Mouse (Mus musculus) neural tube, embryonic 14.5 days (tissue): ENCODE results near the gene Bag1. TPM values are rescaled to one million over a fixed set of nuclear protein-coding genes. Genes with fewer than 3 reads are reported as not detected.

ENCODE experiments used
- ATAC-seq: fragments of 200-750 bp; cut with Nextera tagmentation; 2 replicates; pipeline ENCODE4 v1.8.0; 2017; ENCODE audit warnings: low read depth, mild to moderate bottlenecking, moderate TSS enrichment, moderate library complexity
- H3K27ac ChIP-seq: fragments of 300-500 bp; sonication (generic); 2 replicates; pipeline ENCODE4 v1.5.1; 2014; ENCODE audit warnings: low read depth, mild to moderate bottlenecking, control low read depth, low read length, moderate library complexity, mixed read lengths
- H3K27me3 ChIP-seq: fragments of 300-500 bp; sonication (generic); 2 replicates; pipeline ENCODE4 v1.6.1; 2014; ENCODE audit warnings: low read length; ENCODE audit not compliant: control insufficient read depth, insufficient read depth
- H3K36me3 ChIP-seq: fragments of 300-500 bp; sonication (generic); 2 replicates; pipeline ENCODE4 v1.6.1; 2014; ENCODE audit warnings: low read length, mixed read lengths; ENCODE audit not compliant: control insufficient read depth, insufficient read depth
- H3K4me1 ChIP-seq: fragments of 300-500 bp; sonication (generic); 2 replicates; pipeline ENCODE4 v1.6.1; 2014; ENCODE audit warnings: low read length; ENCODE audit not compliant: control insufficient read depth, insufficient read depth
- H3K4me2 ChIP-seq: fragments of 300-500 bp; sonication (generic); 2 replicates; pipeline ENCODE4 v1.6.1; 2014; ENCODE audit warnings: mild to moderate bottlenecking, low read depth, low read length, control low read depth
- H3K4me3 ChIP-seq: fragments of 300-500 bp; sonication (generic); 2 replicates; pipeline ENCODE4 v1.5.1; 2014; ENCODE audit warnings: low read depth, low read length, control low read depth, mixed read lengths
- H3K9ac ChIP-seq: fragments of 300-500 bp; sonication (generic); replicated peaks from 2 replicates; pipeline ENCODE4 v1.6.1; 2014; ENCODE audit warnings: low read depth, mild to moderate bottlenecking, control low read depth, low read length, mixed read lengths
- H3K9me3 ChIP-seq: fragments of 300-500 bp; sonication (generic); 2 replicates; pipeline ENCODE4 v1.6.1; 2016; ENCODE audit warnings: low read length; ENCODE audit not compliant: control insufficient read depth
- WGBS: fragments of 180-500 bp; shearing (Covaris S2); extraction: QIAGEN DNeasy Blood & Tissue Kit; methylation state at CpG from one replicate; pipeline ENCODE4 v1.1.7; 2014; 5-methylcytosine and 5-hydroxymethylcytosine counted together
- polyA plus RNA-seq: library from polyadenylated mRNA; unstranded; fragments of >200 nt; fragmentation: Nextera tagmentation; extraction: Ambion mirVana; gene quantifications from 2 replicates; pipeline ENCODE4 v1.2.1, GENCODE M21; 2014

Gene Bag1
- polyA plus RNA-seq, 1 experiment from 2014 or later, result 195 TPM

DNA sequence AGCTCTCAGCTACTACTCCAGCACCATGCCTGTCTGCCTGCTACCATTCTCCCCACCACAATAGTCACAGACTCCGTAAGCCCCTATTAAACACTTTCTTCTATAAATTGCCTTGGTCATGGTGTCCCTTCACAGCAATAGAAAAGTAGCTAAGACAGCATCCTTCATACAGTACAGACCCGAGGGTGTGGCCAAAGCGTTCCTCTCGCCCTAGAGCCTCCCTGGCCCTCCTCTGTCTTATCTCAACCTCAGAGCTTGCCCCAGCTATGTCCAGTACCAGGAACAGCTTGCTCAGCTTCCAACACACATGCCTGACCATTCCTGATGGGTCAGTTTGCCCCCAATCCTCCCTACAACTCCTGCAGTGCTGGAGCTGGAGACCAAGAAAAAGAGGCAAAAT, 47.5 kb downstream of the Bag1 start:
- WGBS, result 88% methylated on average over 4 of the region's 4 CpGs
- Histone ChIP-seq H3K9ac (no peak overlapping the region), H3K27me3 (no peaks in the 10 kb centered on the region), H3K4me1 (no peaks in the 10 kb centered on the region), H3K4me3 (no peak overlapping the region), H3K4me2 (no peak overlapping the region), H3K9me3 (no peaks in the 10 kb centered on the region), H3K36me3 (no peaks in the 10 kb centered on the region), H3K27ac (no peak overlapping the region)
- no peak for ATAC-seq

DNA sequence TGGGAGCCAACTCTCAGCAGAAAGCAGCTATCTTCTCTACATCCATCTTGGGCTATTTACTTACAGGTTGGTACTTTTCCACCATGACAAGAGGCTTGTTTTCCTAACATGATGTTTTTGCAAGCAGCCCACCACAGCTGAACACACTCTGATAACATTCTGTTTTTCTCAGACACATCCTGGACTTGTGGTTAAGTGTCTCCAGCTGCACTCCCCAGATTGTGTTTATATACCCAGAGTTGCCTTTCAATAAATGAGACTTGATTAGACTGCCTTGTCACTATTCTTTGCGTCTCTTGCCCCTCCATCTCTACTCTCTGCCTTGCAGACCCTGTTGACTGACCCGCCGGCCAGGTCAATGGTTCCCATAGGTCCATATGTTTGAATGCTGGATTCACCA, 48.0 kb downstream of the Bag1 start:
- Histone ChIP-seq H3K36me3 (no peaks in the 10 kb centered on the region), H3K27me3 (no peaks in the 10 kb centered on the region), H3K4me3 (no peak overlapping the region), H3K27ac (no peak overlapping the region), H3K9me3 (no peaks in the 10 kb centered on the region), H3K4me1 (no peaks in the 10 kb centered on the region), H3K9ac (no peak overlapping the region), H3K4me2 (no peak overlapping the region)
- no peak for ATAC-seq
- 100% methylated on average over 3 of the region's 3 CpGs for WGBS

DNA sequence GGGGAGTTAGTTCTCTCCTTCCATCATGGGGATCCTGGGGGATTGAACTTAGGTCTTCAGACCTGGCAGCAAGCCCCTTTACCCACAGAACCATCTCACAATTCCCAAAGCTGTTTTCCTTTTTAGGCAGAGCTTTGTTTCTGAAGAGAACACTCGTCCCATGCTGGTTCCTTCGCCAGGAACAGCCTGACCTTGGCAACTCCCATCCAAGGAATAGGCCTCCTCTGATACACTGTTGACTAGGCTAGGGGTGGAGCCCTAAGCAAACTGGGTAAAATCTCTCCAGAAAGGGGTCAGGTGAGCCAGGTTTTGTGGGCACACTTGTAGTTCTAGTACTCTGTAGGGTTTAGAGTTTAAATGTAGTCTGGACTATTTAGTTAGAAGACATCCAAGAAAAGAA, 48.8 kb downstream of the Bag1 start:
- no peak for ATAC-seq
- no peaks in the 10 kb centered on the region for H3K4me1 ChIP-seq
- no peaks in the 10 kb centered on the region for H3K27me3 ChIP-seq

DNA sequence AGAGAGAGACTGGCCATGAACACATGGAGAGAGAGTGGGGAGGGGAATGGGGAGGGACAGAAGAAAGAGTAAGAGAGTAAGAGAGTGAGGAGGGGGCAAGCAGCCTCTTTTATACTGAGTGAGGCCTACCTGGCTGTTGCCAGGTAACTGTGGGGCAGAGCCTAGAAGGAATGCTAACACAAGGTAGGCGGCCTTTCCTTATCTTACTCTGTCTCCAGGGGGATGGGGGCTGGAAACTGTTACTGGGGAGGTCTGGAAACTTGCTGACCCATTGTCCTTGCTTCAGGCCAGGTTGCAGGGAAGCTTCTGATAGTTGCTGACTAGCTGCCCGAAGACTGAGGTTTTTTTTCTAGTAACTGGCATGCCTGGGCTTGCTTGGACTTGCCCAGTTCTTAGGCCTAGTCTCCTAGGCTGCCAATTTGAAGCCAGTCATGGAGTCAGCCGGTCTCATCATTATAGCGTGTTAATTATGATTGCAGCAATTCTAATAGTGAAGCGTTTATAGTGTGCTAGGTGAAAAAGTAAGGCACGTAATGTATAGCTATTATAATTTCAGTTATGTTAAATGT, 49.5 kb downstream of the Bag1 start:
- Histone ChIP-seq H3K9ac (no peak overlapping the region), H3K4me2 (no peak overlapping the region), H3K9me3 (no peaks in the 10 kb centered on the region), H3K27ac (no peak overlapping the region), H3K4me1 (no peaks in the 10 kb centered on the region), H3K27me3 (no peaks in the 10 kb centered on the region), H3K36me3 (no peaks in the 10 kb centered on the region), H3K4me3 (no peak overlapping the region)
- WGBS, result 84% methylated on average over 6 of the region's 6 CpGs
- ATAC-seq, result no peak

More for the DNA sequence above, 48.8 kb downstream of the Bag1 start:
- H3K9ac ChIP-seq, result no peak overlapping the region
- no peaks in the 10 kb centered on the region for H3K9me3 ChIP-seq
- H3K4me2 ChIP-seq, result no peak overlapping the region
- WGBS, result 72% methylated on average over 2 of the region's 2 CpGs
- H3K4me3 ChIP-seq, result no peak overlapping the region
- H3K36me3 ChIP-seq, result no peaks in the 10 kb centered on the region
- no peak overlapping the region for H3K27ac ChIP-seq

DNA sequence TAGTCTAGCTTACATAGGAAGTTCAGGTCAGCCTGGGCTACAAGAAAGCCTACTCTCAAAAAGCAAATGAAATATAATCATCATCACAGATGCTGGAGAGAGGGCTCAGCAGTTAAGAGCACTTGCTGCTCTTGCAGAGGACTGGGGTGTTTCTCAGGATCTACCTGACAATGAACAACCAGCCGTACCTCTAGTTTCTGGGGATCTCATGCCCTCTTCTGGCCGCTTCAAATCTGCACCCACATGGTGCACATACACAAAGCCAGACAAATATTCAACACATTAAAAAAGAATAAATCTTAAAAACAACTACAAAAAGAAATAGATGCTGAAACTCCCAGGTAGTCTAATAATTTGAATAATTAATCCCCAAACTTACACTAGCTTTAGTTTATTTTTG, 52.4 kb downstream of the Bag1 start:
- no peak overlapping the region for H3K4me2 ChIP-seq
- H3K4me3 ChIP-seq, result no peak overlapping the region
- no peak overlapping the region for H3K27ac ChIP-seq
- WGBS, result 96% methylated on average over 2 of the region's 2 CpGs
- no peaks in the 10 kb centered on the region for H3K36me3 ChIP-seq
- no peak overlapping the region for H3K9ac ChIP-seq
- ATAC-seq, result no peak
- H3K27me3 ChIP-seq, result no peaks in the 10 kb centered on the region
- H3K9me3 ChIP-seq, result no peaks in the 10 kb centered on the region
- H3K4me1 ChIP-seq, result no peaks in the 10 kb centered on the region

DNA sequence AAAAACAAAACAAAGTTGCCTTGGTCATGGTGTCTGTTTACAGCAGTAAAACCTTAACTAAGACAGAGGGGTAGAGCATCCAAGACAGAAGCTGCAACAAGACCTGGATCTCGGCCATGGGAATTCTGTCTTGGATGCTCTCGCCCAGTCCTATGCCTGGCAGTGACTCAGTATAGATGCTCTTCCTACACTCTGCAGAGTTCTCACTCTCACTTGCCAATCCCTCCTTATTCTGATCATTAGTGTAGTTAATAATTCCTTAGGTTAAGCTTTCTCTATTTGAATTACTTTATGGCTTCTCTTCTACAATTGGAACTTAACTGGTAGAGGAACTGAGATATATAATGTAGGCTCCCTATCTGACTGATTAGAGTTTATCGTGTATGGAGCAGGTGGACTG, 53.0 kb downstream of the Bag1 start:
- no peak overlapping the region for H3K4me2 ChIP-seq
- 93% methylated on average over 3 of the region's 3 CpGs for WGBS
- H3K9me3 ChIP-seq, result no peaks in the 10 kb centered on the region
- no peaks in the 10 kb centered on the region for H3K4me1 ChIP-seq
- H3K9ac ChIP-seq, result no peak overlapping the region
- H3K27me3 ChIP-seq, result no peaks in the 10 kb centered on the region
- no peak overlapping the region for H3K4me3 ChIP-seq
- ATAC-seq, result no peak
- no peak overlapping the region for H3K27ac ChIP-seq
- no peaks in the 10 kb centered on the region for H3K36me3 ChIP-seq

DNA sequence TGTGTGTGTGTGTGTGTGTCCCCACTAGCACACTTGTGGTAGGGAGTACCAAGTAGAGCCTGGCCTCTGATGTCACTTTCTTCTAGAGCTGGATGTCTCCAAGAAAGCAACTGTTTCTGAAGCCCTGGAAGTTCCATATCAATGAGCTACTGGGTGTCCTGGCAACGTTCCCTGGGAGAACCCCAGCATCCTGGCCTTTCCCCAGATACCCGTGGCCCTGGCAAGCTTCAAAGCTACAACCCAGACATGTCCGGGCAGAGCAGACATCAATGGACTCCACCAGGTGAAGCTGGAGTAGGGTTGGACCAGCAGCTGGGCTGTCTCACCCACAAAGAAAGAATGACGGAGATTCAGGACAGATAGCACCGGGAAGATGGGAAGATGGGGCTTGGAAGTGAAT, 56.9 kb downstream of the Bag1 start:
- H3K4me1 ChIP-seq, result no peaks in the 10 kb centered on the region
- no peaks in the 10 kb centered on the region for H3K9me3 ChIP-seq
- no peaks in the 10 kb centered on the region for H3K27me3 ChIP-seq
- ATAC-seq, result no peak
- H3K36me3 ChIP-seq, result no peaks in the 10 kb centered on the region
- H3K9ac ChIP-seq, result no peak overlapping the region
- WGBS, result 81% methylated on average over 5 of the region's 5 CpGs
- no peak overlapping the region for H3K4me2 ChIP-seq
- H3K27ac ChIP-seq, result no peak overlapping the region
- H3K4me3 ChIP-seq, result no peak overlapping the region

DNA sequence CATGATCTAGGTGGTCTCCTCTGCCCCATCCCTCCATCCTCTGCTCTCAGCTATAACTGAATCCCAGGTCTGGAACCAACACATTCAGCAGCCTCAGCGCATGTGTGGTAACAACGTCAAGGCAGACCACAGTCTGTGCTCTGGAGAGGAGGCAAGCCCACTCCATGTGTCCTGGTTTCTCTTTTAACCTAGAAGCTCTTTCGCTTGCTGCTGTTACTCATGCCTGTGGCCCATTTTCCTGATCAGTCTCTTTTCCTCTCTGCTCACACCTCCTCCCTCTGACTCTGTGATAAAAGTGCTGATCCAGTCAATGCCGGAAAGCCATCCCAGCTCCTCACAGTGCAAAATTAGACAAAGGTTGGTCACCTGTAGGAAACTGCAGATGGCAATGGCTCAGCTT, 58.1 kb downstream of the Bag1 start:
- H3K27me3 ChIP-seq, result no peaks in the 10 kb centered on the region
- ATAC-seq, result no peak
- H3K36me3 ChIP-seq, result no peaks in the 10 kb centered on the region
- H3K9me3 ChIP-seq, result no peaks in the 10 kb centered on the region
- 87% methylated on average over 4 of the region's 4 CpGs for WGBS
- no peak overlapping the region for H3K4me2 ChIP-seq
- H3K9ac ChIP-seq, result no peak overlapping the region
- H3K27ac ChIP-seq, result no peak overlapping the region
- no peaks in the 10 kb centered on the region for H3K4me1 ChIP-seq
- no peak overlapping the region for H3K4me3 ChIP-seq

DNA sequence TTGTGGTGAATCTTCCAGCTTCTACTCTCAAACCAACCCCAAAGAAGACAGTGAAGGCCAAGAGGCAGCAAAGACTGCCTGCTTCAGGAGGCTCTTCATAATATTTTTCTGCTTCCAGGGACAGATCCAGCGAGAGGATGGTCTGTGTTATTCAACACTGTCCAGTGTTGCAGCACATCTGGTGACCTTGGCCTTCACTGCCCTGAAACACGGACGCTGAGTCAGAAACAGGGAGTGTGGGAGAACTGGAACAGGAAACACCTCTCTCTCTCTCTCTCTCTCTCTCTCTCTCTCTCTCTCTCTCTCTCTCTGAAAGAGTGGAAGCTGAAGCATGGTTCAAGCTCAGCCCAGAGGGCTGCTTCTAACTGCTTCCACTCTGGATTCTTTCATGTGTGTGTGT, 58.8 kb downstream of the Bag1 start:
- Histone ChIP-seq H3K4me3 (no peak overlapping the region), H3K4me1 (no peaks in the 10 kb centered on the region), H3K36me3 (no peaks in the 10 kb centered on the region), H3K9me3 (no peaks in the 10 kb centered on the region), H3K27ac (no peak overlapping the region), H3K4me2 (no peak overlapping the region), H3K27me3 (no peaks in the 10 kb centered on the region), H3K9ac (no peak overlapping the region)
- ATAC-seq, result no peak
- WGBS, result 77% methylated on average over 3 of the region's 3 CpGs

DNA sequence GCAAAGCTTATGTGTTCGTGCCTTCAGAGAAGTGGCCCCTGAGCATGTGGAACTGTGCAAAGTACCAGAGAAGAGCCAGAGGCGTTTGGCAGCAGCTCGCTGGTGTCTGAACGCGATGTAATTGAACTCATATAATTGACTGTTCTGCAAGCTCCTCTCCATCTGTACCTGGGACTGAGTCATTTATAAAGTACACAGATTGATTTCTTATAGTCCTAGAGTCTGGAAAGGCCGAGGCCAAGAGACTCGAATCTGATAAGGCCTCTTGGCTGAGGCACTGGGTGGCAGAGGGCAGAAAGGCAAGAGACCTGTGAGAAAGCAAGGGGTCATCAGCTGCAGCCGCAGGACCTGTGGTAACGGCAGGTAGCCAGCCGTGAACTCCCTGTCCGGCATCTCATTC, 59.3 kb downstream of the Bag1 start:
- H3K27me3 ChIP-seq, result no peaks in the 10 kb centered on the region
- WGBS, result 86% methylated on average over 11 of the region's 11 CpGs
- H3K9me3 ChIP-seq, result no peaks in the 10 kb centered on the region
- no peaks in the 10 kb centered on the region for H3K36me3 ChIP-seq
- H3K27ac ChIP-seq, result no peak overlapping the region
- no peak overlapping the region for H3K4me3 ChIP-seq
- H3K9ac ChIP-seq, result no peak overlapping the region
- no peak overlapping the region for H3K4me2 ChIP-seq
- no peaks in the 10 kb centered on the region for H3K4me1 ChIP-seq
- ATAC-seq, result no peak
